16 mouse cellular contexts compared by ENCODE assay signal in genomic region chr17:67899376-67899775, GRCm38 (mm10).
"Had no signal": no experiment of that assay in that cellular context is flagged by ENCODE, and none has a peak within 500 bp of the region (broad histone marks: within the 10 kb centered on the region; RNA-seq: fewer than 3 reads in every experiment).

No protein-coding gene starts in this region.

- H3K4me3 ChIP-seq: liver, embryonic 13.5 days; midbrain, embryonic 12.5 days; neural tube, embryonic 12.5 days; neural tube, embryonic 15.5 days; stomach, embryonic 15.5 days had no signal

- DNase-seq: kidney, adult 18-20 months; kidney, adult 9 months; kidney, postnatal 14 days; kidney, postnatal 4 days; liver, embryonic 13.5 days; lung, adult 2 months; lung, postnatal 14 days; lung, postnatal 4 days; right cerebral cortex, adult 18-20 months; right cerebral cortex, postnatal 25 days; spleen, adult 18-20 months; thymus, postnatal 25 days had no signal

- H3K27ac ChIP-seq: liver, embryonic 13.5 days; midbrain, embryonic 12.5 days; neural tube, embryonic 12.5 days; neural tube, embryonic 15.5 days; stomach, embryonic 15.5 days had no signal
